ENCODE assay signal across 8 mouse cellular contexts in the genomic region with DNA sequence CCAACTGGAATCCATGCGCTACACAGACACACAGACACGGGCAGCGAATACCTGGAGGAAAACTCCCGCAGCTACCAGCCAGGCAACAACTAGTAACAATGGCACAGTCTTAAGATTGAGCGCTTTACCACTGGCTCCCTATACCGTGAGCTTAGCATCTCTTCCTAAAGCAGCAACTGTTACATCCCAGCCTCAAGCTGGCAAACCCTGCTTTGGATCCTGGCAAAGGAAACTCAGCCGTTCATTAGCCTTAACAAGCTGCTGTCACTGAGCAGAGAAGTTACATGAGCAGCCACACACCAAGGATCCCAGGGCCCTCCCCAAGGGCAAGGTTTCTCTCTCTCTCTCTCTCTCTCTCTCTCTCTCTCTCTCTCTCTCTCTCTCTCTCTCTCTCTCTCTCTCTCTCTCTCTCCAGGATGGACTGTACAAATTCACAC. TPM values are rescaled to one million over a fixed set of nuclear protein-coding genes. Genes with fewer than 3 reads are reported as not detected.
DNase-seq lines count a peak whose midpoint lies in the region; ATAC-seq and TF ChIP-seq lines count a peak whose summit lies in the region.

No protein-coding gene starts in this region.

- no peaks in the 10 kb centered on the region for H3K9me3 ChIP-seq in erythroblast, embryonic 14.5 days (ENCODE audit: control insufficient read depth, low read length)
- no peaks in the 10 kb centered on the region for H3K9me3 ChIP-seq in intestine, embryonic 15.5 days
- H3K9me3 ChIP-seq in limb, embryonic 11.5 days (ENCODE audit: control insufficient read depth, low read length) = no peaks in the 10 kb centered on the region

- peak overlapping the region; percentile 66 for H3K9ac ChIP-seq in intestine, embryonic 15.5 days
- H3K9ac ChIP-seq in limb, embryonic 11.5 days (ENCODE audit: low read length) = peak overlapping the region; percentile 37; the same call in 1 of the 2 replicates

- H3K4me2 ChIP-seq in intestine, embryonic 15.5 days (replicated peaks) = peak overlapping the region; percentile 61
- peak overlapping the region; percentile 62 for H3K4me2 ChIP-seq in limb, embryonic 11.5 days (ENCODE audit: low read depth, severe bottlenecking)
- H3K4me2 ChIP-seq in myocyte (ENCODE audit: low read depth) = peak overlapping the region; percentile 83

- 5% methylated on average over 7 of the region's 7 CpGs for WGBS in intestine, embryonic 15.5 days
- WGBS in limb, embryonic 11.5 days = 19% methylated on average over 7 of the region's 7 CpGs

- H3ac ChIP-seq in myocyte (ENCODE audit: control insufficient read depth, insufficient read length) = peak overlapping the region; percentile 95

- DNase-seq in cerebellum, postnatal 10 days = peak; percentile 66
- DNase-seq in gastrocnemius, adult 8-10 months (ENCODE audit: low spot score in 2 of 2) = peak; percentile 10 to 14
- DNase-seq in limb, embryonic 11.5 days (ENCODE audit: low spot score) = peak; percentile 30
- DNase-seq in urinary bladder, adult 18-20 months (ENCODE audit: low spot score in 2 of 2) = no peak

- TF ChIP-seq POLR2A in myocyte (IDR thresholded peaks at IDR 0.05; ENCODE audit: insufficient read length, low read depth) = no peak

- no peak for ATAC-seq in erythroblast, adult 5-6 weeks (replicated peaks; ENCODE audit: low FRiP score, poor library complexity, severe bottlenecking)
- no peak for ATAC-seq in intestine, embryonic 15.5 days
- ATAC-seq in limb, embryonic 11.5 days (ENCODE audit: insufficient number of reproducible peaks, low FRiP score, low TSS enrichment, low read depth) = no peak

- H3K4me3 ChIP-seq in erythroblast, embryonic 14.5 days (replicated peaks) = peak overlapping the region; percentile 37
- peak overlapping the region; percentile 72 for H3K4me3 ChIP-seq in intestine, embryonic 15.5 days (replicated peaks)
- H3K4me3 ChIP-seq in limb, embryonic 11.5 days (ENCODE audit: low read depth, low read length) = peak overlapping the region; percentile 77
- peak overlapping the region; percentile 98 for H3K4me3 ChIP-seq in myocyte

- peaks cover 66% of the 10 kb centered on the region for H3K79me2 ChIP-seq in myocyte (ENCODE audit: control insufficient read depth, insufficient read depth)

- no peaks in the 10 kb centered on the region for H3K36me3 ChIP-seq in erythroblast, embryonic 14.5 days (ENCODE audit: control insufficient read depth)
- no peaks in the 10 kb centered on the region for H3K36me3 ChIP-seq in intestine, embryonic 15.5 days
- H3K36me3 ChIP-seq in limb, embryonic 11.5 days (ENCODE audit: control insufficient read depth, insufficient read depth, low read length) = no peaks in the 10 kb centered on the region
- H3K36me3 ChIP-seq in myocyte (ENCODE audit: control insufficient read depth, insufficient read depth) = no peaks in the 10 kb centered on the region

- H3K27ac ChIP-seq in intestine, embryonic 15.5 days = peak overlapping the region; percentile 95
- H3K27ac ChIP-seq in limb, embryonic 11.5 days (replicated peaks; ENCODE audit: low read depth, low read length) = no peak overlapping the region; the same call in 1 of the 2 replicates

- H3K27me3 ChIP-seq in erythroblast, embryonic 14.5 days (ENCODE audit: control insufficient read depth) = peaks cover 42% of the 10 kb centered on the region
- no peaks in the 10 kb centered on the region for H3K27me3 ChIP-seq in intestine, embryonic 15.5 days (replicated peaks)
- no peaks in the 10 kb centered on the region for H3K27me3 ChIP-seq in limb, embryonic 11.5 days (ENCODE audit: control insufficient read depth, insufficient read depth, low read length)
- H3K27me3 ChIP-seq in myocyte (ENCODE audit: control insufficient read depth, insufficient read depth, insufficient read length) = no peaks in the 10 kb centered on the region

- peaks cover 41% of the 10 kb centered on the region for H3K4me1 ChIP-seq in erythroblast, embryonic 14.5 days (ENCODE audit: control insufficient read depth)
- H3K4me1 ChIP-seq in intestine, embryonic 15.5 days (replicated peaks) = peaks cover 6% of the 10 kb centered on the region; the same call in 1 of the 2 replicates
- peaks cover 4% of the 10 kb centered on the region; the same call in 1 of the 2 replicates for H3K4me1 ChIP-seq in limb, embryonic 11.5 days (ENCODE audit: control insufficient read depth, insufficient read depth, low read length)

TF ChIP-seq in myocyte, 11 proteins besides CTCF, POLR2A, EP300 and RAD21:
- no peak for TF ChIP-seq MYOD1 (IDR thresholded peaks at IDR 0.05; ENCODE audit: control insufficient read depth in 1 of 3, insufficient read length in 2 of 3, low read depth in 2 of 3)
- no peak for TF ChIP-seq E2F4 (IDR thresholded peaks at IDR 0.05; ENCODE audit: insufficient read depth)
- no peak for TF ChIP-seq MYOG (IDR thresholded peaks at IDR 0.05; ENCODE audit: control insufficient read depth in 1 of 3, insufficient read depth in 1 of 3, insufficient read length in 2 of 3, low read depth in 2 of 3)
- no peak for TF ChIP-seq TCF3 (IDR thresholded peaks at IDR 0.05; ENCODE audit: insufficient read length, low read depth)
- TF ChIP-seq TCF12 (IDR thresholded peaks at IDR 0.05; ENCODE audit: insufficient read depth, poor library complexity, severe bottlenecking) = no peak
- no peak for TF ChIP-seq POLR2AphosphoS2 (IDR thresholded peaks at IDR 0.05; ENCODE audit: insufficient read length, low read depth)
- TF ChIP-seq REST (IDR thresholded peaks at IDR 0.05; ENCODE audit: insufficient read depth, insufficient read length) = no peak
- no peak for TF ChIP-seq SRF (IDR thresholded peaks at IDR 0.05; ENCODE audit: control insufficient read depth, insufficient read length, low read depth)
- TF ChIP-seq USF1 (IDR thresholded peaks at IDR 0.05; ENCODE audit: low read depth) = no peak
- TF ChIP-seq CEBPB (IDR thresholded peaks at IDR 0.05; ENCODE audit: insufficient read depth, poor library complexity, severe bottlenecking) = no peak
- TF ChIP-seq MAX (IDR thresholded peaks at IDR 0.05; ENCODE audit: low read depth) = no peak

RNA-seq across cellular contexts. Expression of gene Klf7, which starts 2.7 kb away (rescaled TPM):
- under 0.01 and 0.05 TPM in 2 replicates for polyA plus RNA-seq in erythroblast, embryonic 14.5 days (2012)
- total RNA-seq in erythroblast, adult 5-6 weeks (2015; ENCODE audit: low replicate concordance) = 6.1 and 7.3 TPM in 2 replicates
- total RNA-seq in erythroblast, adult 5-6 weeks (2017; ENCODE audit: low replicate concordance) = 2.4 and 4.1 TPM in 2 replicates
- total RNA-seq in gastrocnemius, adult 8-10 months (2022) = 1 to 10 TPM; 4.6 to 7.0 (median 5.4) TPM
- polyA plus RNA-seq in intestine, embryonic 15.5 days (2015; fragmentation: Nextera tagmentation; extraction: Ambion mirVana) = 24.8 and 27.3 TPM in 2 replicates
- 9.7 and 13.1 TPM in 2 replicates for polyA plus RNA-seq in limb, embryonic 11.5 days (2014; fragmentation: Nextera tagmentation; extraction: Ambion mirVana)
- 3.9 TPM for polyA plus RNA-seq in myocyte (2012; fragmentation: generic; extraction: Trizol)

Comparison
In these comparisons a context has a peak if more than half of its experiments do, and no peak if none do; other contexts are left out.
1. H3K4me3 ChIP-seq: peak in every context shown above with its lines; median percentile 98 in myocyte; 77 in limb, embryonic 11.5 days; 72 in intestine, embryonic 15.5 days; 37 in erythroblast, embryonic 14.5 days.
2. DNase-seq: peak in cerebellum, postnatal 10 days (2 of 2), gastrocnemius, adult 8-10 months (2 of 2) and limb, embryonic 11.5 days (single experiment); none in urinary bladder, adult 18-20 months (0 of 2).
3. Peak in every context shown above with its lines, with median percentiles within 50 percentile points of each other: H3K4me2 ChIP-seq.